Mouse (Mus musculus): Measurements from ENCODE around the gene Sox9. TPM values are rescaled to one million over a fixed set of nuclear protein-coding genes. Genes with fewer than 3 reads are reported as not detected.
A peak's percentile ranks its signal among the peaks of the same experiment; 100 is the strongest.

Sox9 gene
- polyA plus RNA-seq, 1 experiment from 2014 or later, result 91.9 TPM

DNA sequence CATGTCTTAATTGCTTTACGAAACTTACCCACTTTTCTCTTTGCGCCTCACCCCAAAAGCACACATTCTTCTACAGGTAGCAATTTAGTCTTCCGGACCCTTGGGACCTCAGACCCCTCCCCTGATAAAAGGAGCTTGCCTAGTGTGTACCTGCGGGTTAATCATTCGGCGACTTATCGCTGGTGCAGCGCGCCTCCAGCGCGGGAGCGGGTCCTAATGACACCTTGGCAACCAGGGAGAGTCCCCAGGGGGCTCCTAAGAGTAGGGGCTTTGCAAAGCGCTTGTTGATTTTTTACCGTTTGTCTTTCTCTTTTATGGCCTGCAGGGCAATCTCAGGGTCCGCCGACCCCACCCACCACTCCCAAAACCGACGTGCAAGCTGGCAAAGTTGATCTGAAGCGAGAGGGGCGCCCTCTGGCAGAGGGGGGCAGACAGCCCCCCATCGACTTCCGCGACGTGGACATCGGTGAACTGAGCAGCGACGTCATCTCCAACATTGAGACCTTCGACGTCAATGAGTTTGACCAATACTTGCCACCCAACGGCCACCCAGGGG, 2.4 kb downstream of the Sox9 start:
- WGBS, result 4% methylated on average over 30 of the region's 30 CpGs

DNA sequence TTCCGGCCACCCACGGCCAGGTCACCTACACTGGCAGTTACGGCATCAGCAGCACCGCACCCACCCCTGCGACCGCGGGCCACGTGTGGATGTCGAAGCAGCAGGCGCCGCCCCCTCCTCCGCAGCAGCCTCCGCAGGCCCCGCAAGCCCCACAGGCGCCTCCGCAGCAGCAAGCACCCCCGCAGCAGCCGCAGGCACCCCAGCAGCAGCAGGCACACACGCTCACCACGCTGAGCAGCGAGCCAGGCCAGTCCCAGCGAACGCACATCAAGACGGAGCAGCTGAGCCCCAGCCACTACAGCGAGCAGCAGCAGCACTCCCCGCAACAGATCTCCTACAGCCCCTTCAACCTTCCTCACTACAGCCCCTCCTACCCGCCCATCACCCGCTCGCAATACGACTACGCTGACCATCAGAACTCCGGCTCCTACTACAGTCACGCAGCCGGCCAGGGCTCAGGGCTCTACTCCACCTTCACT, 2.9 kb downstream of the Sox9 start:
- Histone ChIP-seq H3K9me3 (replicated peaks; ENCODE audit: control insufficient read depth, low read length) (no peaks in the 10 kb centered on the region), H3K4me1 (ENCODE audit: control insufficient read depth, insufficient read depth, low read length) (peaks cover 11% of the 10 kb centered on the region), H3K27ac (replicated peaks; ENCODE audit: low read depth, low read length) (peak overlapping the region; percentile 16; the same call in 1 of the 2 replicates), H3K36me3 (replicated peaks; ENCODE audit: control insufficient read depth, insufficient read depth, low read depth, low read length) (no peaks in the 10 kb centered on the region), H3K9ac (replicated peaks; ENCODE audit: low read length) (peak overlapping the region; percentile 85), H3K27me3 (ENCODE audit: control insufficient read depth, insufficient read depth, low read length) (no peaks in the 10 kb centered on the region; the same call in 1 of the 2 replicates), H3K4me2 (ENCODE audit: low read depth, low read length) (peak overlapping the region; percentile 96), H3K4me3 (ENCODE audit: low read depth, low read length) (peak overlapping the region; percentile 79)
- WGBS, result 3% methylated on average over 23 of the region's 34 CpGs
- DNase-seq (ENCODE audit: low spot score), result peak; percentile 51
- peak; percentile 35 for ATAC-seq (replicated peaks; ENCODE audit: insufficient number of reproducible peaks, low FRiP score, low TSS enrichment, low read depth)

More for the DNA sequence above, 2.4 kb downstream of the Sox9 start:
- ATAC-seq (replicated peaks; ENCODE audit: insufficient number of reproducible peaks, low FRiP score, low TSS enrichment, low read depth) (no peak), DNase-seq (ENCODE audit: low spot score) (peak; percentile 49)
- Histone ChIP-seq H3K27ac (replicated peaks; ENCODE audit: low read depth, low read length) (0 out of 2 replicates have a peak overlapping the region, but pooled peaks have one; percentile 16), H3K36me3 (replicated peaks; ENCODE audit: control insufficient read depth, insufficient read depth, low read depth, low read length) (no peaks in the 10 kb centered on the region), H3K4me1 (ENCODE audit: control insufficient read depth, insufficient read depth, low read length) (peaks cover 11% of the 10 kb centered on the region), H3K9me3 (replicated peaks; ENCODE audit: control insufficient read depth, low read length) (no peaks in the 10 kb centered on the region), H3K4me3 (ENCODE audit: low read depth, low read length) (peak overlapping the region; percentile 79), H3K4me2 (ENCODE audit: low read depth, low read length) (peak overlapping the region; percentile 96), H3K27me3 (ENCODE audit: control insufficient read depth, insufficient read depth, low read length) (no peaks in the 10 kb centered on the region; the same call in 1 of the 2 replicates), H3K9ac (replicated peaks; ENCODE audit: low read length) (peak overlapping the region; percentile 85)

DNA sequence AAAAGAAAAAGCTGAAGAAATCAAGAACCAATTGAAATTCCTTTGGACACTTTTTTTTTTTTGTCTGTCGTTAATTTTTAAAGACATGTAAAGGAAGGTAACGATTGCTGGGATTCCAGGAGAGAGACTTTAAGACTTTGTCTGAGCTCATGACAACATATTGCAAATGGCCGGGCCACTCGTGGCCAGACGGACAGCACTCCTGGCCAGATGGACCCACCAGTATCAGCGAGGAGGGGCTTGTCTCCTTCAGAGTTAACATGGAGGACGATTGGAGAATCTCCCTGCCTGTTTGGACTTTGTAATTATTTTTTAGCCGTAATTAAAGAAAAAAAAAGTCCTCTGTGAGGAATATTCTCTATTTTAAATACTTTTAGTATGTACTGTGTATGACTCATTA, 3.6 kb downstream of the Sox9 start:
- Histone ChIP-seq H3K9me3 (replicated peaks; ENCODE audit: control insufficient read depth, low read length) (no peaks in the 10 kb centered on the region), H3K27me3 (ENCODE audit: control insufficient read depth, insufficient read depth, low read length) (no peaks in the 10 kb centered on the region; the same call in 1 of the 2 replicates), H3K36me3 (replicated peaks; ENCODE audit: control insufficient read depth, insufficient read depth, low read depth, low read length) (no peaks in the 10 kb centered on the region), H3K4me1 (ENCODE audit: control insufficient read depth, insufficient read depth, low read length) (peaks cover 11% of the 10 kb centered on the region), H3K27ac (replicated peaks; ENCODE audit: low read depth, low read length) (no peak overlapping the region), H3K4me3 (ENCODE audit: low read depth, low read length) (peak overlapping the region; percentile 79), H3K9ac (replicated peaks; ENCODE audit: low read length) (no peak overlapping the region), H3K4me2 (ENCODE audit: low read depth, low read length) (peak overlapping the region; percentile 96; the same call in 1 of the 2 replicates)
- DNase-seq (ENCODE audit: low spot score), result peak; percentile 56
- WGBS, result 15% methylated on average over 8 of the region's 8 CpGs
- no peak for ATAC-seq (replicated peaks; ENCODE audit: insufficient number of reproducible peaks, low FRiP score, low TSS enrichment, low read depth)

DNA sequence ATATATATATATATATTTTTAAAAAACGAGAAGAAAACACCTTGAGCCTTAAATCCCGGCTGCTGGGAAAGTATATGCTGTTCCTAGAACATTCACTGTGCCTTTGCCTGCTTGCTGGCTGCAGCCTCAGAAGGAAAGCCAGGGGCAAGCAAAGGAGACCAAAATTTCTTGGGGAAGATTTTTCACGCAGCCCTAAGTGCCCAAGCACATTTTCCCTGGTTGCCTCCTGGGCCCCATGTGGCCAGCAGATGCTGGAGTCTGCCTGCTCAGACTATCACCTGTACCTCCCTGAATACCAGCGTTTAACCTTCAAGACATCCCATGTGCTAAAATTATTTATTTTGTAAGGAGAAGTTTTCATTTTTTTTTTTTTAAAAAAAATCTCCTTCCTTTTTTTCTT, 4.4 kb downstream of the Sox9 start:
- WGBS, result 29% methylated on average over 4 of the region's 4 CpGs
- peak overlapping the region; percentile 34; the same call in 1 of the 2 replicates for H3K4me2 ChIP-seq (ENCODE audit: low read depth, low read length)
- H3K9me3 ChIP-seq (replicated peaks; ENCODE audit: control insufficient read depth, low read length), result no peaks in the 10 kb centered on the region
- H3K36me3 ChIP-seq (replicated peaks; ENCODE audit: control insufficient read depth, insufficient read depth, low read depth, low read length), result no peaks in the 10 kb centered on the region
- H3K4me3 ChIP-seq (ENCODE audit: low read depth, low read length), result peak overlapping the region; percentile 15
- 0 out of 2 replicates have a peak overlapping the region, but pooled peaks have one; percentile 28 for H3K9ac ChIP-seq (replicated peaks; ENCODE audit: low read length)
- ATAC-seq (replicated peaks; ENCODE audit: insufficient number of reproducible peaks, low FRiP score, low TSS enrichment, low read depth) (no peak), DNase-seq (ENCODE audit: low spot score) (peak; percentile 72)
- no peak overlapping the region for H3K27ac ChIP-seq (replicated peaks; ENCODE audit: low read depth, low read length)
- H3K27me3 ChIP-seq (ENCODE audit: control insufficient read depth, insufficient read depth, low read length), result no peaks in the 10 kb centered on the region; the same call in 1 of the 2 replicates
- peaks cover 11% of the 10 kb centered on the region for H3K4me1 ChIP-seq (ENCODE audit: control insufficient read depth, insufficient read depth, low read length)

DNA sequence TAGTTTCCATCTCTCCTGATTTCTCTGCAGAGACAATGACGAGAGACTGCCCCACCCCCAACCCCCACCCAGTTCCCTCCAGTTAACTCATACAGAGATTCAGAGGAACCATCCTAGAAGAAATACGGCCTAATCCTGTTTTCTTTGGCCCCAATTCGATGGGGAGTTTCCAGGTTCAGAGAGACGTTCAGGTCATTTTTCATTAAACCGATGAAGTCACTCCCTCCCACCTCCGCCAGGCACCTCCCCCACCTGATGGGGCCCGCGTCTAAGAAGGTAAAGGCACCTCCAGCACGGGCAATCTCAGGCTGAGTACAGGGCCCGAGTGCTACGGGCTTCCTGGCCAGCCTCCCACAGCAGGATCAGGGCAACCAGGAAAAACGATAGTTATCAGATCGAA, 6.3 kb downstream of the Sox9 start:
- Histone ChIP-seq H3K9ac (replicated peaks; ENCODE audit: low read length) (no peak overlapping the region), H3K27ac (replicated peaks; ENCODE audit: low read depth, low read length) (no peak overlapping the region)
- peak; percentile 25 for DNase-seq (ENCODE audit: low spot score)

DNA sequence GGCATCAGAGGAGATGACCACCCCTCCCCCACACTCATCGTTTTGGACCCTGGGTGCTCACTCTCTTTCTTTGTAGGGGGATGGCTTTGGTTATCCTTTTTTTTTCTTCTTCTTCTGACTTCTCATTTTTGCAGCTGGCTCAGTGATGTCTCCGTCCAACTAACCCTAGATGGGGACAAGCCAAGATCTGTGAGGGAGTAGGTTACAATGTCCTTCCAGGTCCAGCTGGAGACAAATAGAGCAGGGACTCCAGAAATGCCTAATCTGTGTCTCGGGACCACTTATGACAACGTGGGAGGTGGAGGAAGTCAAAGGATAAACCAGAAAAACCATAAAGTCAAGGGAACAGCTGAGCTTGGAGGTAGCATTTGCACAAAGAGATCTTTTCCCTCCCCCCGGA, 14.4 kb downstream of the Sox9 start:
- no peak overlapping the region for H3K9ac ChIP-seq (replicated peaks; ENCODE audit: low read length)
- H3K4me3 ChIP-seq (ENCODE audit: low read depth, low read length), result no peak overlapping the region
- no peaks in the 10 kb centered on the region for H3K27me3 ChIP-seq (ENCODE audit: control insufficient read depth, insufficient read depth, low read length)
- no peak overlapping the region for H3K4me2 ChIP-seq (ENCODE audit: low read depth, low read length)
- H3K9me3 ChIP-seq (replicated peaks; ENCODE audit: control insufficient read depth, low read length), result no peaks in the 10 kb centered on the region
- H3K4me1 ChIP-seq (ENCODE audit: control insufficient read depth, insufficient read depth, low read length), result 0 out of 2 replicates have a peak, but pooled peaks cover 1% of the 10 kb centered on the region
- no peak overlapping the region for H3K27ac ChIP-seq (replicated peaks; ENCODE audit: low read depth, low read length)
- H3K36me3 ChIP-seq (replicated peaks; ENCODE audit: control insufficient read depth, insufficient read depth, low read depth, low read length), result no peaks in the 10 kb centered on the region
- no peak for DNase-seq (ENCODE audit: low spot score)
- no peak for ATAC-seq (replicated peaks; ENCODE audit: insufficient number of reproducible peaks, low FRiP score, low TSS enrichment, low read depth)
- WGBS, result 81% methylated on average over 5 of the region's 5 CpGs

More for the DNA sequence above, 6.3 kb downstream of the Sox9 start:
- WGBS, result 5% methylated on average over 13 of the region's 13 CpGs
- no peak for ATAC-seq (replicated peaks; ENCODE audit: insufficient number of reproducible peaks, low FRiP score, low TSS enrichment, low read depth)
- no peaks in the 10 kb centered on the region for H3K9me3 ChIP-seq (replicated peaks; ENCODE audit: control insufficient read depth, low read length)
- no peak overlapping the region for H3K4me2 ChIP-seq (ENCODE audit: low read depth, low read length)
- H3K4me3 ChIP-seq (ENCODE audit: low read depth, low read length), result no peak overlapping the region
- no peaks in the 10 kb centered on the region for H3K36me3 ChIP-seq (replicated peaks; ENCODE audit: control insufficient read depth, insufficient read depth, low read depth, low read length)
- peaks cover 11% of the 10 kb centered on the region for H3K4me1 ChIP-seq (ENCODE audit: control insufficient read depth, insufficient read depth, low read length)
- H3K27me3 ChIP-seq (ENCODE audit: control insufficient read depth, insufficient read depth, low read length), result no peaks in the 10 kb centered on the region; the same call in 1 of the 2 replicates

DNA sequence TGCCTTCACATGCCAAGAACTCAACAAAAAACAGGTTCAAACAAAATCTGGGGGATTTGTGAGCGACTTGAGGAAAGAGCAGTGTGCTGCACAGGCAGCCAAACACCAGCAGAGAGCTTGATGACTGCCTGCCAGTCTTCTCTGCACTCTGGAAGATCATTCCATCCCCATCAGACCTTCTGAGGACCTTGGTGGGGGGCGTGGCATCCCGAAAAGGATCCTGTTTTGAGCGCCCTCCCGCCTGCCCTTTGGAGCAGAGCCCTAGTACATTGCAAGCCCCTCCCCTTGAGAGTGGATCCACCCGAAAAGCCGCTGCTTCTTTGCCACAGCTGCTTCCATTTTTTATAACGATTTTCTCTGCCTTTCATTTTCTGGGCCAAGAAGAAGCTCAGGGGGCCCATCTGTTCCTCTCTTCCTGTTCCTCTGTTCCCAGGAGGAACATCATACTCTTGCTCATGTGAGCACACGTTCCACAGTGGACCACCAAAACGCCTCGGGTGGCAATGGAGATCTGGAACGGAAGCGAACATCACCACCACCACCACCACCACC, 16.9 kb downstream of the Sox9 start:
- H3K4me3 ChIP-seq (ENCODE audit: low read depth, low read length), result no peak overlapping the region
- 61% methylated on average over 13 of the region's 13 CpGs for WGBS
- H3K4me2 ChIP-seq (ENCODE audit: low read depth, low read length), result no peak overlapping the region; the same call in 1 of the 2 replicates
- no peaks in the 10 kb centered on the region for H3K36me3 ChIP-seq (replicated peaks; ENCODE audit: control insufficient read depth, insufficient read depth, low read depth, low read length)
- ATAC-seq (replicated peaks; ENCODE audit: insufficient number of reproducible peaks, low FRiP score, low TSS enrichment, low read depth) (no peak), DNase-seq (ENCODE audit: low spot score) (peak; percentile 19)
- no peaks in the 10 kb centered on the region for H3K9me3 ChIP-seq (replicated peaks; ENCODE audit: control insufficient read depth, low read length)
- no peak overlapping the region for H3K9ac ChIP-seq (replicated peaks; ENCODE audit: low read length)
- 0 out of 2 replicates have a peak, but pooled peaks cover 2% of the 10 kb centered on the region for H3K4me1 ChIP-seq (ENCODE audit: control insufficient read depth, insufficient read depth, low read length)
- no peaks in the 10 kb centered on the region for H3K27me3 ChIP-seq (ENCODE audit: control insufficient read depth, insufficient read depth, low read length)
- no peak overlapping the region for H3K27ac ChIP-seq (replicated peaks; ENCODE audit: low read depth, low read length)
